Mouse (Mus musculus) monocyte, adult 5-6 weeks (primary cell): ENCODE data around the gene Psg28. TPM values are rescaled to one million over a fixed set of nuclear protein-coding genes. Genes with fewer than 3 reads are reported as not detected.
"Not testable (repeated sequence)": the region's sequence is repeated elsewhere in the genome, so short reads cannot be mapped to it uniquely, and the experiment has no call there.

ENCODE experiments used
- ATAC-seq: fragments of 153-309, 156-312 bp; replicated peaks from 2 replicates; pipeline ENCODE4 v1.8.0; 2017; ENCODE audit warnings: mild to moderate bottlenecking; ENCODE audit not compliant: low TSS enrichment, insufficient number of reproducible peaks, severe bottlenecking, poor library complexity, low FRiP score
- total RNA-seq: library from RNA; stranded (forward); fragments of 200-1000, 200-491, 200-594 nt; gene quantifications from 3 replicates; pipeline ENCODE4 v1.2.3, GENCODE M21; 2017

Gene Psg28
- total RNA-seq = not detected in 3 replicates

DNA sequence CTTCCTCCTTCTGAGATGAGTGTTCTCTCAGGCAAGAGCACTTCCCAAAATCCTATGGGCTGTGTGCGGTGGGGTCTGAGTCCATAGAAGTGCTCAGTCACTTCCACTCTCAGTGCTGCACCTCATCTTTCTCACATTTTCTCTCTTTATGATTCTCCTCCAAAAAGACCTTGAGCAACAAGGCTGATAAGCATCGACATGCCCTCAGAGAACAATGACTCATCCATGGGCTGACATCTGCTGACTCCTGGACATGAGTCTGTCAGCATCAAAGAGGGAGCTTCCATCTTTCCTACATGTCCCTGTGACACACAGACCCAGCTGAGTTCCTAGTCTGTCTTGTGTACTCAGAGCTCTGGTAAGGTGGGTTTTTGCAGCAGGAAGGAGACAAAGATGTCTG lies at the start of gene Psg28:
Psg28 (minus strand) TSS at position 101 of the 400 bp plus-strand sequence.
- ATAC-seq = not testable (repeated sequence)

DNA sequence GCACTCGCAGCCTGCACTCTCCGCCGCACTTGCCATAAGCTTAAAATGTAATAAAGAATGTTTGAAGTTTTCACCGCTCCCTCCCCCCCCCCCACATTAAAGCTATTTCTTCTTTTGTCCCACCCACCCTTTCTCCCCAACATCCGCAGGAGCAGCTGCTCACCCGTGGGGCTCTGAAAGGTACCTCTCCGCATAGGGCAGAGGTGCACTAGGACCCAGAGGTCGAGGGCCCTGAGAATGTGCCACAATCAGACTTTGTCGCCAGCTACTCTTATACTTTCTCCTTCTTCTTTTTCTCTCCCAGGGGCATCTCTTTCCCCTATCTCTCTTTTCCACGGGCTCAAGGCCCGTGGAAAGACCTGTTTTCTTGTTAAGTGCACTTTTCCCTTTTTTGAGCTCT lies 28.4 kb downstream of the Psg28 start:
- no peak for ATAC-seq

DNA sequence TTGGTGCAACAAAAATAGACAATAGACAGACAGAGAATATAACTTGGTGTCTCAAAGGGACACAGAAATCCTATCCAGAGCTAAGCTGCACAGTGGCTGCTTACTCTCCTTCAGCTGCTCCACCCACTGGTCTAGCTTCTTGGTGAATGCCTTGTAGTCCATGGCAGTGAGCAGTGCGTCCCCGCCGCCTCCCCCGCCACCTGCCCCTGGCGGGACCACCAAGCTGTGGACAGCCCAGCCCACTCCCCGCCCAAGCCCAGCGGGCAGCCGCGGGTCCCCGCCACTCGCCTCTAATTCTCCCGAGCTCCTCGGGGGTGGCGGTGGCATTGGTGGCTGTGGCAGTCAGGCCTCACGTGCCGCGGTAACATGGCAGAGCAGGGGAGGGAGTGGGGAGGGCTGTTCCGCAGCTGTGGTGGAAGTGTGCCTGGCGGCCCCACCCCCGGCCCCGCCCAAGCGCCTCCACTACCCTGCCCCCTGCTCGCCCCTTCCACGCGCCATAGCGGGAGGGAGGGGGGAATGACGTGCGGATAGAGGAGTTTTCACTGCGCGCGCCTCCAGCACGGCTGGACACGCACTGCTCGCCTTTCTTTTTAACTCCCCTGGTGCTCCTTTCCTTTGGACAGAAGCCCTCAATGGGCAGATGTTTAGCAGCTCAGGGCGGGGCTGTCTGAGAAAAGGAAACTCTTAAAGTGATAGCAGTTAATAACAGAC lies 29.2 kb downstream of the Psg28 start:
- no peak for ATAC-seq

DNA sequence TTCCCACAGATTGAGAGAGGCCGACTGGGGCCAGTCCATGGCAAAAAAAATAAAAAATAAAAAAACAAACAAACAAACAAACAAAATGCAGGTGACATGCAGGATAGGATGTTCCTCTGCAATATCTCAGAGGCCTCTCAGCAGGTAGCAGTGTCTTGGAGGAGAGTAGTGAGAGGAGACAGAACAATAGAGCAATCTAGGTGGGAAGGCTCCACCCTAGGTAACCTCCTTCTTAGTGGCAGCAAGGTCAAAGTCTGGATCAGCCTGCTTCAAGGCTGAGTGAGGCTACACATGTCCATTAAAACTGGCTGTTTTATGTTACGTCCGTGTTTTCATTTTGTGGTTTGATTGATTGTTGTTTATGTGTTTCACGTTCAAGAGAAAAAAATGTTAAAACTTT lies 40.4 kb downstream of the Psg28 start:
- ATAC-seq = not testable (repeated sequence)

DNA sequence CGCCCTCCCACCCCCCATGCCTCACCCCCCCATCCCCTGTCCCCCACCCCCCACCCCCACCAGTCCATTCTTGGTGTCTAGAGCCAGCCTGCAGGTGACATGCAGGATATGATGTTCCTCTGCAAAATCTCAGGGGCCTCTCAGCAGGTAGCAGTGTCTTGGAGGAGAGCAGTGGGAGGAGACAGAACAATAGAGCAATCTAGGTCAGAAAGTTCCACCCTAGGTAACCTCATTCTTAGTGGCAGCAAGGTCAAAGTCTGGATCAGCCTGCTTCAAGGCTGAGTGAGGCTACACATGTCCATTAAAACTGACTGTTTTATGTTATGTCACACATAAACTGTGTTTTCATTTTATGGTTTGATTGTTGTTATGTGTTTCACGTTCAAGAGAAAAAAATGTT lies 53.5 kb downstream of the Psg28 start:
- no peak for ATAC-seq

Other genes with a start within 250 kb of the Psg28 start
- gene Mill1, start 186.7 kb downstream of the Psg28 start, total RNA-seq = not detected in 3 replicates
- gene Psg18, start 77.0 kb downstream of the Psg28 start, total RNA-seq = not detected in 3 replicates
- not detected in 3 replicates for gene Psg26, start 52.1 kb upstream of the Psg28 start, total RNA-seq
- gene Psg25, start 100.2 kb upstream of the Psg28 start, total RNA-seq = not detected in 3 replicates
- gene Psg27, start 135.3 kb upstream of the Psg28 start, total RNA-seq = not detected in 3 replicates
- gene Psg23, start 184.5 kb upstream of the Psg28 start, total RNA-seq = not detected in 3 replicates
- not detected in 3 replicates for gene Psg21, start 224.7 kb upstream of the Psg28 start, total RNA-seq